Mouse (Mus musculus) midbrain, embryonic 12.5 days (tissue): Measurements from ENCODE around the gene Nexn. TPM values are rescaled to one million over a fixed set of nuclear protein-coding genes. Genes with fewer than 3 reads are reported as not detected.

Experiments used
- ATAC-seq: fragments of 200-750 bp; cut with Nextera tagmentation; 2 replicates; pipeline ENCODE4 v1.8.0; 2017; ENCODE audit warnings: low read depth, moderate TSS enrichment, moderate library complexity; ENCODE audit not compliant: low FRiP score
- H3K27ac ChIP-seq: fragments of 300-500 bp; sonication (generic); replicated peaks from 2 replicates; pipeline ENCODE4 v1.5.1; 2016; ENCODE audit warnings: mild to moderate bottlenecking
- H3K27me3 ChIP-seq: fragments of 300-500 bp; sonication (generic); 2 replicates; pipeline ENCODE4 v1.6.1; 2016; ENCODE audit warnings: mild to moderate bottlenecking
- H3K36me3 ChIP-seq: fragments of 300-500 bp; sonication (generic); 2 replicates; pipeline ENCODE4 v1.6.1; 2016
- H3K4me1 ChIP-seq: fragments of 300-500 bp; sonication (generic); 2 replicates; pipeline ENCODE4 v1.6.1; 2016
- H3K4me2 ChIP-seq: fragments of 300-500 bp; sonication (generic); replicated peaks from 2 replicates; pipeline ENCODE4 v1.6.1; 2016; ENCODE audit warnings: mild to moderate bottlenecking, moderate library complexity
- H3K4me3 ChIP-seq: fragments of 300-500 bp; sonication (generic); 2 replicates; pipeline ENCODE4 v1.5.1; 2016; ENCODE audit warnings: mild to moderate bottlenecking
- H3K9ac ChIP-seq: fragments of 300-500 bp; sonication (generic); replicated peaks from 2 replicates; pipeline ENCODE4 v1.6.1; 2016; ENCODE audit warnings: mild to moderate bottlenecking, moderate library complexity
- H3K9me3 ChIP-seq: fragments of 300-500 bp; sonication (generic); 2 replicates; pipeline ENCODE4 v1.6.1; 2016; ENCODE audit warnings: mild to moderate bottlenecking
- WGBS: fragments of 180-500 bp; shearing (Covaris S2); methylation state at CpG from one replicate; pipeline ENCODE4 v1.1.7; 2016; 5-methylcytosine and 5-hydroxymethylcytosine counted together
- polyA plus RNA-seq: library from polyadenylated mRNA; unstranded; fragments of >200 nt; fragmentation: Nextera tagmentation; extraction: Ambion mirVana; gene quantifications from 2 replicates; pipeline ENCODE4 v1.2.1, GENCODE M21; 2016

Gene Nexn
- polyA plus RNA-seq, 1 experiment from 2014 or later = 5.4 TPM

GRCm38 (mm10) chr3:152229271-152229670 is 36.9 kb downstream of the Nexn start:
- H3K27ac ChIP-seq = no peak overlapping the region
- H3K4me2 ChIP-seq = no peak overlapping the region
- no peak overlapping the region for H3K9ac ChIP-seq
- no peak overlapping the region for H3K4me3 ChIP-seq
- no peaks in the 10 kb centered on the region for H3K9me3 ChIP-seq
- H3K4me1 ChIP-seq = no peaks in the 10 kb centered on the region
- H3K27me3 ChIP-seq = no peaks in the 10 kb centered on the region
- peaks cover 79% of the 10 kb centered on the region for H3K36me3 ChIP-seq
- WGBS = 96% methylated on average over 5 of the region's 5 CpGs
- no peak for ATAC-seq

GRCm38 (mm10) chr3:152228843-152229242 is 37.3 kb downstream of the Nexn start:
- Histone ChIP-seq H3K4me3 (no peak overlapping the region), H3K4me2 (no peak overlapping the region), H3K9me3 (no peaks in the 10 kb centered on the region), H3K4me1 (no peaks in the 10 kb centered on the region), H3K27ac (no peak overlapping the region), H3K9ac (no peak overlapping the region), H3K36me3 (peaks cover 79% of the 10 kb centered on the region), H3K27me3 (no peaks in the 10 kb centered on the region)
- no peak for ATAC-seq
- 97% methylated on average over 7 of the region's 7 CpGs for WGBS

GRCm38 (mm10) chr3:152225906-152226305 is 40.2 kb downstream of the Nexn start:
- H3K27ac ChIP-seq = no peak overlapping the region
- no peaks in the 10 kb centered on the region for H3K9me3 ChIP-seq
- ATAC-seq = no peak
- no peaks in the 10 kb centered on the region for H3K4me1 ChIP-seq
- no peak overlapping the region for H3K9ac ChIP-seq
- no peak overlapping the region for H3K4me2 ChIP-seq
- H3K4me3 ChIP-seq = no peak overlapping the region
- H3K36me3 ChIP-seq = peaks cover 89% of the 10 kb centered on the region
- H3K27me3 ChIP-seq = no peaks in the 10 kb centered on the region
- WGBS = 90% methylated on average over 7 of the region's 7 CpGs

- no peak for ATAC-seq
- H3K9me3 ChIP-seq = no peaks in the 10 kb centered on the region
Observed at GRCm38 (mm10) chr3:152224918-152225317, 41.2 kb downstream of the Nexn start.

GRCm38 (mm10) chr3:152213416-152213815 is 52.7 kb downstream of the Nexn start:
- Histone ChIP-seq H3K9ac (no peak overlapping the region), H3K27ac (no peak overlapping the region), H3K4me3 (peak overlapping the region; percentile 99), H3K27me3 (no peaks in the 10 kb centered on the region), H3K36me3 (peaks cover 30% of the 10 kb centered on the region), H3K4me1 (peaks cover 26% of the 10 kb centered on the region), H3K4me2 (peak overlapping the region; percentile 95), H3K9me3 (no peaks in the 10 kb centered on the region)
- 63% methylated on average over 3 of the region's 3 CpGs for WGBS
- ATAC-seq = no peak

More at GRCm38 (mm10) chr3:152224918-152225317, 41.2 kb downstream of the Nexn start:
- H3K27me3 ChIP-seq = no peaks in the 10 kb centered on the region
- no peak overlapping the region for H3K4me3 ChIP-seq
- no peak overlapping the region for H3K9ac ChIP-seq
- H3K4me1 ChIP-seq = no peaks in the 10 kb centered on the region
- H3K36me3 ChIP-seq = peaks cover 92% of the 10 kb centered on the region
- H3K27ac ChIP-seq = no peak overlapping the region
- H3K4me2 ChIP-seq = no peak overlapping the region

- Histone ChIP-seq H3K4me2 (peak overlapping the region; percentile 95), H3K27ac (no peak overlapping the region), H3K9me3 (no peaks in the 10 kb centered on the region), H3K9ac (peak overlapping the region; percentile 99), H3K4me3 (peak overlapping the region; percentile 99), H3K4me1 (peaks cover 27% of the 10 kb centered on the region), H3K36me3 (peaks cover 14% of the 10 kb centered on the region), H3K27me3 (no peaks in the 10 kb centered on the region)
- 53% methylated on average over 7 of the region's 7 CpGs for WGBS
- ATAC-seq = no peak
Observed at GRCm38 (mm10) chr3:152211731-152212279, 54.3 kb downstream of the Nexn start.

GRCm38 (mm10) chr3:152210728-152211391 is 55.3 kb downstream of the Nexn start:
- Histone ChIP-seq H3K4me3 (peak overlapping the region; percentile 99), H3K4me2 (peak overlapping the region; percentile 95), H3K9me3 (no peaks in the 10 kb centered on the region), H3K9ac (peak overlapping the region; percentile 99), H3K4me1 (peaks cover 27% of the 10 kb centered on the region), H3K27me3 (no peaks in the 10 kb centered on the region), H3K27ac (peak overlapping the region; percentile 100), H3K36me3 (peaks cover 5% of the 10 kb centered on the region)
- WGBS = under 1% methylated on average over 37 of the region's 68 CpGs
- ATAC-seq = peak; percentile 61

GRCm38 (mm10) chr3:152209967-152210634 is 56.0 kb downstream of the Nexn start, which contains the start of the genes Dnajb4 and Fubp1:
Gene Dnajb4 (minus strand): TSS chr3:152210302.
Gene Fubp1 (plus strand): TSS chr3:152210422.
- WGBS = under 1% methylated on average over 77 of the region's 85 CpGs
- Histone ChIP-seq H3K9me3 (no peaks in the 10 kb centered on the region), H3K4me2 (peak within 1 kb of the TSS; percentile 95), H3K4me1 (peaks cover 27% of the 10 kb centered on the region), H3K36me3 (no peaks in the 10 kb centered on the region), H3K9ac (peak within 1 kb of the TSS; percentile 99), H3K27ac (peak within 1 kb of the TSS; percentile 100), H3K27me3 (no peaks in the 10 kb centered on the region), H3K4me3 (peak within 1 kb of the TSS; percentile 99)
- ATAC-seq = peak; percentile 97

GRCm38 (mm10) chr3:152209177-152209966 is 56.8 kb downstream of the Nexn start:
- H3K9ac ChIP-seq = peak overlapping the region; percentile 96
- peak overlapping the region; percentile 77 for H3K4me2 ChIP-seq
- peak overlapping the region; percentile 99 for H3K4me3 ChIP-seq
- no peaks in the 10 kb centered on the region for H3K36me3 ChIP-seq
- H3K27ac ChIP-seq = peak overlapping the region; percentile 100
- H3K27me3 ChIP-seq = no peaks in the 10 kb centered on the region
- H3K9me3 ChIP-seq = no peaks in the 10 kb centered on the region
- peak; percentile 39; the same call in 1 of the 2 replicates for ATAC-seq
- WGBS = 9% methylated on average over 25 of the region's 25 CpGs
- peaks cover 27% of the 10 kb centered on the region for H3K4me1 ChIP-seq

- peak overlapping the region; percentile 77 for H3K4me2 ChIP-seq
- no peak for ATAC-seq
- H3K27ac ChIP-seq = no peak overlapping the region
- no peak overlapping the region; the same call in 1 of the 2 replicates for H3K9ac ChIP-seq
- peaks cover 24% of the 10 kb centered on the region for H3K4me1 ChIP-seq
- 93% methylated on average over 7 of the region's 7 CpGs for WGBS
- no peaks in the 10 kb centered on the region for H3K9me3 ChIP-seq
- H3K4me3 ChIP-seq = 0 out of 2 replicates have a peak overlapping the region, but pooled peaks have one; percentile 3
- H3K27me3 ChIP-seq = no peaks in the 10 kb centered on the region
- H3K36me3 ChIP-seq = no peaks in the 10 kb centered on the region
Observed at GRCm38 (mm10) chr3:152208096-152208885, 57.9 kb downstream of the Nexn start.

GRCm38 (mm10) chr3:152207156-152207555 is 59.0 kb downstream of the Nexn start:
- Histone ChIP-seq H3K4me3 (no peak overlapping the region), H3K36me3 (no peaks in the 10 kb centered on the region), H3K9ac (no peak overlapping the region), H3K9me3 (no peaks in the 10 kb centered on the region), H3K27ac (no peak overlapping the region), H3K4me1 (peaks cover 13% of the 10 kb centered on the region), H3K4me2 (no peak overlapping the region), H3K27me3 (no peaks in the 10 kb centered on the region)
- 97% methylated on average over 4 of the region's 4 CpGs for WGBS
- ATAC-seq = no peak
